Mouse (Mus musculus): ENCODE results near the gene Slc41a2. TPM values are rescaled to one million over a fixed set of nuclear protein-coding genes. Genes with fewer than 3 reads are reported as not detected.

The Slc41a2 gene
- polyA plus RNA-seq (2014; fragmentation: Nextera tagmentation; extraction: Ambion mirVana) = 3.9 and 4.9 TPM in 2 replicates

DNA sequence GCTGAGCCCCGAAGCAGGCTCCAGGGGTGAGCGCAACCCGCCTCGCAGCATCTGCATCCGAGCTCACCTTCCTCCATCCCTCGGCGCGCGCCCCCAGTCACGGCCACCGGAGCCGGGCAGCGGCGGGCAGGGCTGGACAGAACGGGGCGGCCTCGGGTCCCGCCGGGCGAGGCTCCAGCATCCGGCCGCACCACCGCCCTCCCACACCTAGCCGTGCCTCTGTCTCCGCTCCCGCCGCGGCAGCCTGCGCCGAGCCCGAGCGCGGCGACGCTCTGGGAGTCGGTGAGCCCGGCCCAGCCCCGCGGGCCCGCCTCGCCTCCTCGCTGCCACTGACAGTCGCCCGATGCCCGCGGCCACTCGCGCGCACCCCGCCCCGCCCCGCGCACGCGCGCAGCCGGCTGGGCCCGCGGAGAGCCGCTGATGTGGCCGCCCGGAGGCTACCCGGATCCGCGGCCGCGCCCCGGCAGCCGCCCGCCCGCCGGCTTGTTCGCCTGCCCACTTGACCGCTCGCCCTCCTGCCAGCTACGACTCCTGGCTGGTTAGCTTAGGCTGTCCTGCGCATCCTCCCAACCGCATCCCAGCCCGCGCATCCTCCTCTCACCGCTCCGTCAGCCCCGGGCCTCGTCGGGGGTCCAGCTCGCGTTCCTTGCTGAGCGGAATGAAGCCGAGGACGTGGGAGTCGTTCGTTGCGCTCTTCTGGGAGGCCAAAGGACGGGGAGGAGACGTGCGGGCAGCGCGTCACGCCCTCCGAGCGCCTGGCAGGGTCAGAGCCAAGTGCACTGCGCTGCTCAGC lies at the start of gene Slc41a2:
Gene Slc41a2 (minus strand): TSS at position 724 of the 793 bp plus-strand sequence.
- no peaks in the 10 kb centered on the region for H3K36me3 ChIP-seq (ENCODE audit: control insufficient read depth, insufficient read depth, low read length)
- peak; percentile 83 for ATAC-seq (ENCODE audit: low read depth)
- H3K4me1 ChIP-seq (ENCODE audit: control insufficient read depth, insufficient read depth, low read length) = no peaks in the 10 kb centered on the region
- peak; percentile 44 for DNase-seq (ENCODE audit: low spot score)
- WGBS = under 1% methylated on average over 43 of the region's 102 CpGs
- H3K27ac ChIP-seq (replicated peaks; ENCODE audit: low read depth, low read length) = no peak within 1 kb of the TSS; the same call in 1 of the 2 replicates
- peaks cover 42% of the 10 kb centered on the region for H3K27me3 ChIP-seq (replicated peaks; ENCODE audit: control insufficient read depth, insufficient read depth, low read length)
- peak within 1 kb of the TSS; percentile 71 for H3K9ac ChIP-seq (ENCODE audit: low read depth, low read length)
- H3K4me3 ChIP-seq (ENCODE audit: low read depth, low read length) = peak within 1 kb of the TSS; percentile 67
- H3K9me3 ChIP-seq (ENCODE audit: control insufficient read depth, low read length) = no peaks in the 10 kb centered on the region
- peak within 1 kb of the TSS; percentile 97 for H3K4me2 ChIP-seq (ENCODE audit: low read depth, low read length)

DNA sequence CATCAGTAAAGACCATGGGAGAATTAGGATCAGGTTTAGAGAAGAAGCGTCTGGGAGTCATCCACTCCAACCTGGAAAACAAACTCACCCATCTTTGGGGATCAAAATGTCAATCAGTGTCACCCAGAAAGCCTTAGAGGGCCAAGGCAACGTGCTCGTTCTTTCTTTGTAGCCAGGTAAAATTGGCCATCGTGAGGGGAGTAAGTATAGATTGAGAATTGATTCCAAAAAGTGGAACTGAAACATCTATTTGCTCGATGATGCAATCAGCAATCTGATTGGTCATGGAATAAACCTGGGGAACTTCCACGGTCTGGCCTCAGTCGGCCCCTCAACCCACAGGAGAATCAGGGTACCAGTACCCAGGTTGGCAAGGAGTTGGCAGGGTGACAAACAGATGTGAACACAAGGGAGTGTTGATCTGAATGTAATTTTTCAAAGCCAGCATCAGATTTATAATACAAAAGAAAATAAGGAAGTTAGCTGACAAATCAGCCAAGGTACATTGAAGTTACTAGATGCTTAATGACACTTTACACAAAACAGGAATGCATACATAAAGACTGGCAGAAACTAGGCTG lies 47.7 kb upstream of the Slc41a2 start:
- DNase-seq (ENCODE audit: low spot score) (no peak), ATAC-seq (ENCODE audit: low read depth) (no peak)
- peaks cover 5% of the 10 kb centered on the region for H3K9me3 ChIP-seq (ENCODE audit: control insufficient read depth, low read length)
- no peak overlapping the region for H3K9ac ChIP-seq (ENCODE audit: low read depth, low read length)
- no peaks in the 10 kb centered on the region for H3K27me3 ChIP-seq (replicated peaks; ENCODE audit: control insufficient read depth, insufficient read depth, low read length)
- 96% methylated on average over 7 of the region's 7 CpGs for WGBS
- H3K4me2 ChIP-seq (ENCODE audit: low read depth, low read length) = no peak overlapping the region
- H3K4me3 ChIP-seq (ENCODE audit: low read depth, low read length) = no peak overlapping the region
- H3K36me3 ChIP-seq (ENCODE audit: control insufficient read depth, insufficient read depth, low read length) = no peaks in the 10 kb centered on the region
- no peak overlapping the region for H3K27ac ChIP-seq (replicated peaks; ENCODE audit: low read depth, low read length)
- no peaks in the 10 kb centered on the region for H3K4me1 ChIP-seq (ENCODE audit: control insufficient read depth, insufficient read depth, low read length)

DNA sequence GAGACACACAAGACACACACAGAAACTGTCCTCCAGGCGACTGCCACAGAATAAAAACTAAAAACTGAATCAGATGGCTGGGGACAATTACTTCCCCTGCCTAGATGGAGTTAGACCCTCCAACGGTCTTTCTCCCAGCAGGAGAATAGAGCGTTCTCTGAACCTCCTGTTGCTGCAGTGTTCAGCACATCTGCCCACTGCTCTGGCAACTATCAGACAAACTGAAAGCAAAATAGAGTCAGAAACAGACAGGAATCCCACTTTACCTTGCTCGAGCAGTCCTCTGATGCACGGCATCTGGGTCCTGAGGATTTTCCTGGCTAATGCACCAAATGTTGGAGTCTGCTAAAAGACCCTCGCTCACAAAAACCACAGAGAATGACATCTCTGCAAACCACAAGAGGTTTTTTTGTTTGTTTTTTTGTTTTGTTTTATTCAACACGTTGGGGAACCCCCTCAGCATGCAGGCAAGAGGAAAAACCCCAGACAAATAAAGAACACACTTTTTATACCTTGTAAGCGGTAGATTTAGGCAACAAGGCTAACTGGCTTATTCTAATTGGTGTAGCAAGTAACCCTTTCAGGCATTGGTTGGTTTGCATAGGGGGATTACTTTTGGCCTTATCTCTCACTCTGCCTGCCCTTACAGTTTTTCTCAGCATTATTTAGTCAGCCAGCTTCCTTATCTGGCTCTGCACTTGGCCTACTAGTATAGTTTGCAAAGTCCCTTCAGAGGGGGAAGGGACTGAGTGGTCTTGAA lies 47.0 kb upstream of the Slc41a2 start:
- no peak for DNase-seq (ENCODE audit: low spot score)

DNA sequence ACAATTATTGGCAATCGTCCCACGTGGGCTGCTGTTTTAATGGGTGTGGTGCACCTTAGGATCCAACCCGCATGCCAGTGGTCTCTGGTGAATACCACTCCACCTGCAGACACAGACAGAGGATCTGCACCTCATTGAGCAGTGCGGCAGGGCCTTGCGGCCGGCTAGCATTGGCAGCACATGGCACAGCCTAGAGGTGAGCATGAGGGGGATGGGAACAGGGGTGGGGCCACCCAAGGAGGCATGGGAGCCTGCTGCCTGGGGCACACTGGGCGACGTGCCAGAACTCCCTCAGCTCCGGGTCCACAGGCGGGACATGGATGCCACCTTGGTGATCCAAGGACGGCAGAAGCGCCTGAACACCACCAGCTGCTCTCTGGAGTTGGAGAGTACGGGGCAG lies 46.2 kb upstream of the Slc41a2 start:
- DNase-seq (ENCODE audit: low spot score) = no peak
- WGBS = 86% methylated on average over 13 of the region's 13 CpGs
- no peaks in the 10 kb centered on the region for H3K27me3 ChIP-seq (replicated peaks; ENCODE audit: control insufficient read depth, insufficient read depth, low read length)

More for the DNA sequence above, 47.0 kb upstream of the Slc41a2 start:
- 87% methylated on average over 8 of the region's 8 CpGs for WGBS
- Histone ChIP-seq H3K4me3 (ENCODE audit: low read depth, low read length) (no peak overlapping the region), H3K27me3 (replicated peaks; ENCODE audit: control insufficient read depth, insufficient read depth, low read length) (no peaks in the 10 kb centered on the region), H3K27ac (replicated peaks; ENCODE audit: low read depth, low read length) (no peak overlapping the region), H3K9ac (ENCODE audit: low read depth, low read length) (no peak overlapping the region), H3K4me2 (ENCODE audit: low read depth, low read length) (no peak overlapping the region), H3K4me1 (ENCODE audit: control insufficient read depth, insufficient read depth, low read length) (no peaks in the 10 kb centered on the region), H3K36me3 (ENCODE audit: control insufficient read depth, insufficient read depth, low read length) (no peaks in the 10 kb centered on the region), H3K9me3 (ENCODE audit: control insufficient read depth, low read length) (peaks cover 5% of the 10 kb centered on the region)
- ATAC-seq (ENCODE audit: low read depth) = no peak

DNA sequence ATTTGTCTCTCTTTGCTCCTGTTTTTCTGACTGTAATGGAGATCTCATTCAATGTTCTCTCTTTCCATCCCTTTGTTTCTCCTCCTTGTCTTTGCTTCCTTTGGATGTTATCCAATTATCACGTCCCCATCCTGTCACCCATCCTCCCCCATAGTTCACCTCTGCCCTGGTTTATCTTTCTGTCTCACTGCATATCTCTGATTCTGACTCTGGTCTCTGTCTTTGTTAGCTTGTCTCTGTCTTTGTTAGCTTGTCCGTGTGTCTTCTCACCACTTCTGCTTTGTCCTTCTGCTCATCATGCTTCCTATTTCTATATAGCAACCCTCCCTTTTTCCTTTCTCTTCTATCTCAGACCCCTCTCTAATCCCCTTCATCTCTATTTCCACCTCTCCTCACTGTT lies 45.3 kb upstream of the Slc41a2 start:
- no peak overlapping the region for H3K4me2 ChIP-seq (ENCODE audit: low read depth, low read length)
- peaks cover 5% of the 10 kb centered on the region for H3K9me3 ChIP-seq (ENCODE audit: control insufficient read depth, low read length)
- H3K4me1 ChIP-seq (ENCODE audit: control insufficient read depth, insufficient read depth, low read length) = no peaks in the 10 kb centered on the region
- 75% methylated on average over 2 of the region's 2 CpGs for WGBS
- H3K9ac ChIP-seq (ENCODE audit: low read depth, low read length) = no peak overlapping the region
- H3K36me3 ChIP-seq (ENCODE audit: control insufficient read depth, insufficient read depth, low read length) = no peaks in the 10 kb centered on the region
- no peak overlapping the region for H3K27ac ChIP-seq (replicated peaks; ENCODE audit: low read depth, low read length)
- H3K4me3 ChIP-seq (ENCODE audit: low read depth, low read length) = no peak overlapping the region
- no peak for ATAC-seq (ENCODE audit: low read depth)
- H3K27me3 ChIP-seq (replicated peaks; ENCODE audit: control insufficient read depth, insufficient read depth, low read length) = no peaks in the 10 kb centered on the region
- no peak for DNase-seq (ENCODE audit: low spot score)

More for the DNA sequence above, 46.2 kb upstream of the Slc41a2 start:
- peaks cover 5% of the 10 kb centered on the region for H3K9me3 ChIP-seq (ENCODE audit: control insufficient read depth, low read length)
- no peaks in the 10 kb centered on the region for H3K4me1 ChIP-seq (ENCODE audit: control insufficient read depth, insufficient read depth, low read length)
- no peaks in the 10 kb centered on the region for H3K36me3 ChIP-seq (ENCODE audit: control insufficient read depth, insufficient read depth, low read length)
- H3K4me2 ChIP-seq (ENCODE audit: low read depth, low read length) = no peak overlapping the region
- ATAC-seq (ENCODE audit: low read depth) = no peak
- no peak overlapping the region for H3K27ac ChIP-seq (replicated peaks; ENCODE audit: low read depth, low read length)
- H3K9ac ChIP-seq (ENCODE audit: low read depth, low read length) = no peak overlapping the region
- H3K4me3 ChIP-seq (ENCODE audit: low read depth, low read length) = no peak overlapping the region

DNA sequence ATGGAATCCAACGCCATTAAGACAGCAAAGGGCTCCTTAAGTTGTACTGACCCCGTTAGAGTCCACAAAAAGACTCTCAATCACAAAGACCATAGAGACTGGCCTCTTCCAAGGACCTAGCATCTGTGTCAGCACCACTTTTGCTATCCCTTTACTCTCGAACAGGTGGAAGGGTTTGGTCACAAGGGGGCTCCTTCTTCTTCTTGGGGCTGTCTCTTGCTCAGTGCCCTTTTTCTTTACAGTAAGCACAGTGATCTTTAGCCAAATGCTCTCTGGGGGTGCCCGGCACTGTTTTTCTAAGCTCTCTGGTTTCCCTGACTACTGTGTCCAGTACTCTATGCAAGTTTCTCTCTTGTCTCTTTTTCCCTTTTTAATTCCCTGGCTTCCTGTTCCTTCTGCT lies 44.8 kb upstream of the Slc41a2 start:
- H3K4me2 ChIP-seq (ENCODE audit: low read depth, low read length) = no peak overlapping the region
- DNase-seq (ENCODE audit: low spot score) = no peak
- H3K36me3 ChIP-seq (ENCODE audit: control insufficient read depth, insufficient read depth, low read length) = no peaks in the 10 kb centered on the region
- no peak overlapping the region for H3K27ac ChIP-seq (replicated peaks; ENCODE audit: low read depth, low read length)
- no peaks in the 10 kb centered on the region for H3K4me1 ChIP-seq (ENCODE audit: control insufficient read depth, insufficient read depth, low read length)
- no peak for ATAC-seq (ENCODE audit: low read depth)
- H3K9ac ChIP-seq (ENCODE audit: low read depth, low read length) = no peak overlapping the region
- H3K9me3 ChIP-seq (ENCODE audit: control insufficient read depth, low read length) = peaks cover 5% of the 10 kb centered on the region
- 91% methylated on average over 4 of the region's 4 CpGs for whole genome bisulfite sequencing
- no peak overlapping the region for H3K4me3 ChIP-seq (ENCODE audit: low read depth, low read length)
- H3K27me3 ChIP-seq (replicated peaks; ENCODE audit: control insufficient read depth, insufficient read depth, low read length) = no peaks in the 10 kb centered on the region

DNA sequence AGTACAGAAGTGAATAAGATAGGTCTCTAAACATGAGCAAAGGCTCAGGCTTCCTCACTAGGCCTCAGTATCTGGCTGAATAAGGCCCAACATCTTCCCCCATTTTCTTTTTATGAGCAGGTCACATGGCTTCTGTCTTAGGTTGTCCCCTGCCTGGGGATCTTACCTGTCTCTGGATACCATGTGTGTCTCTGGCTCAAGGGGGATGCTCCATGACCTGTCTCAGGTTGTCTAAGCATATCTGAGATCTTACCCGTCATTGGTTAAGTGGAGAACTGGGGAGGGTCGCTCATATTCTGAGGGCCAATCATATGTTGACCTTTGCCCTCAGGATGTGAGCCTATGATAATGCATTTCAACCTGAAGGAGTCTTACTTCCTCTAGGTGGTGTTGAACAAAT lies 42.8 kb upstream of the Slc41a2 start:
- 95% methylated on average over 2 of the region's 2 CpGs for WGBS
- Histone ChIP-seq H3K9ac (ENCODE audit: low read depth, low read length) (no peak overlapping the region), H3K4me2 (ENCODE audit: low read depth, low read length) (no peak overlapping the region), H3K4me1 (ENCODE audit: control insufficient read depth, insufficient read depth, low read length) (no peaks in the 10 kb centered on the region), H3K9me3 (ENCODE audit: control insufficient read depth, low read length) (peaks cover 5% of the 10 kb centered on the region), H3K36me3 (ENCODE audit: control insufficient read depth, insufficient read depth, low read length) (no peaks in the 10 kb centered on the region), H3K27ac (replicated peaks; ENCODE audit: low read depth, low read length) (no peak overlapping the region), H3K4me3 (ENCODE audit: low read depth, low read length) (no peak overlapping the region), H3K27me3 (replicated peaks; ENCODE audit: control insufficient read depth, insufficient read depth, low read length) (no peaks in the 10 kb centered on the region)
- DNase-seq (ENCODE audit: low spot score) (no peak), ATAC-seq (ENCODE audit: low read depth) (no peak)

DNA sequence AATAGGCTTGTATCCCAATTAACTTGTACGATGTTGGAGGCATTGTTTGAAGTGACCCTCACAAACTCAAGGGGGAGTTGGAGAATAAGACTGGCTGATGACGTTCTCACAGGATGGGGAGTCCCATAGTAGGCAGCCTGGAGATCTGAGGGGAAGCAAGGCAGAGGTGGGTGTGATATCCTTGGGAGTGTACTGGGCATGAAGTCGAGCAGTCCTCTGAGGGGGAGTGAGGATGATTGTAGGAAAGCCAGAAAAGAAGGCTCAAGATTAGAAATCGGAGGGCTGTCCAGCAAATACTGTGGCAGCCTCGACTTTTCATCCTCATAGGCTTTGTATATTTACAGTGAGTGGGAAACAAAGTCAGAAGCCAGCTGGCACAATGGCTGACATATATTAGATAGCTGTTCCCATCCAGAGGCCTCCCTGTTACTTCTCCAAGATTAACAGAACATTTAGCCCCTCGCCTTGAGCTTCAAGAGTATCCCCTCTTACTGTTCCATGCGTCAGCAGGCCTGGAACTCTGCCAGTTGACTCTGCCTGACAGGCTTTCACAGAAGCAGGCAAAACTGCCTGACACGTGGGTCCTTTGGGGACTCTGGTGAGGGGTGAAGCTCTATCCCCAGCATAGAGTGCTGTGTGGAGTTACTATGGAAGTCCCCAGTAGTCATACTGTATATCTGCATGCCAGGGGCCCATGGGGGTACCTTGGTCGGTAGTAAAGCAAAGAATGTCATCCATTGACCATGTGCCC lies 40.6 kb upstream of the Slc41a2 start:
- no peak overlapping the region for H3K9ac ChIP-seq (ENCODE audit: low read depth, low read length)
- 80% methylated on average over 9 of the region's 9 CpGs for WGBS
- peaks cover 5% of the 10 kb centered on the region for H3K9me3 ChIP-seq (ENCODE audit: control insufficient read depth, low read length)
- no peak for ATAC-seq (ENCODE audit: low read depth)
- H3K27ac ChIP-seq (replicated peaks; ENCODE audit: low read depth, low read length) = no peak overlapping the region
- H3K4me1 ChIP-seq (ENCODE audit: control insufficient read depth, insufficient read depth, low read length) = no peaks in the 10 kb centered on the region
- H3K4me2 ChIP-seq (ENCODE audit: low read depth, low read length) = no peak overlapping the region
- peaks cover 13% of the 10 kb centered on the region; the same call in 1 of the 2 replicates for H3K36me3 ChIP-seq (ENCODE audit: control insufficient read depth, insufficient read depth, low read length)
- H3K27me3 ChIP-seq (replicated peaks; ENCODE audit: control insufficient read depth, insufficient read depth, low read length) = no peaks in the 10 kb centered on the region
- H3K4me3 ChIP-seq (ENCODE audit: low read depth, low read length) = no peak overlapping the region
- peak; percentile 51 for DNase-seq (ENCODE audit: low spot score)
